Mouse (Mus musculus): ENCODE measurements at regions not wholly inside any gene's neighbourhood (a gene's known extent, or its start where the extent isn't known, plus 50 kb on each side); places are given as distances from the start of the nearest gene placed in this dataset.

GRCm38 (mm10) chr11:64200874-64201273 is 121.6 kb upstream of the Cox10 start:
- no peak for ATAC-seq (replicated peaks; ENCODE audit: insufficient number of reproducible peaks, low FRiP score, low TSS enrichment, low read depth)
- H3K9ac ChIP-seq (replicated peaks; ENCODE audit: low read length), result no peak overlapping the region
- 91% methylated on average over 6 of the region's 6 CpGs for WGBS
- no peak for DNase-seq (ENCODE audit: low spot score)
- H3K27ac ChIP-seq (replicated peaks; ENCODE audit: low read depth, low read length), result no peak overlapping the region
- no peaks in the 10 kb centered on the region for H3K9me3 ChIP-seq (replicated peaks; ENCODE audit: control insufficient read depth, low read length)
- no peak overlapping the region for H3K4me3 ChIP-seq (ENCODE audit: low read depth, low read length)
- H3K27me3 ChIP-seq (ENCODE audit: control insufficient read depth, insufficient read depth, low read length), result no peaks in the 10 kb centered on the region
- no peaks in the 10 kb centered on the region for H3K4me1 ChIP-seq (ENCODE audit: control insufficient read depth, insufficient read depth, low read length)
- no peak overlapping the region for H3K4me2 ChIP-seq (ENCODE audit: low read depth, low read length)
- no peaks in the 10 kb centered on the region for H3K36me3 ChIP-seq (replicated peaks; ENCODE audit: control insufficient read depth, insufficient read depth, low read depth, low read length)

- Histone ChIP-seq H3K27me3 (ENCODE audit: control insufficient read depth, insufficient read depth, low read length) (no peaks in the 10 kb centered on the region), H3K4me1 (ENCODE audit: control insufficient read depth, insufficient read depth, low read length) (no peaks in the 10 kb centered on the region), H3K9ac (replicated peaks; ENCODE audit: low read length) (no peak overlapping the region), H3K27ac (replicated peaks; ENCODE audit: low read depth, low read length) (no peak overlapping the region), H3K9me3 (replicated peaks; ENCODE audit: control insufficient read depth, low read length) (no peaks in the 10 kb centered on the region), H3K36me3 (replicated peaks; ENCODE audit: control insufficient read depth, insufficient read depth, low read depth, low read length) (no peaks in the 10 kb centered on the region), H3K4me2 (ENCODE audit: low read depth, low read length) (no peak overlapping the region), H3K4me3 (ENCODE audit: low read depth, low read length) (no peak overlapping the region)
- no peak for ATAC-seq (replicated peaks; ENCODE audit: insufficient number of reproducible peaks, low FRiP score, low TSS enrichment, low read depth)
- WGBS, result 86% methylated on average over 3 of the region's 3 CpGs
- DNase-seq (ENCODE audit: low spot score), result no peak
These were observed 116.0 kb upstream of the Cox10 start for GRCm38 (mm10) chr11:64195272-64195671.

GRCm38 (mm10) chr11:64188701-64189100 is 109.4 kb upstream of the Cox10 start:
- DNase-seq (ENCODE audit: low spot score) (no peak), ATAC-seq (replicated peaks; ENCODE audit: insufficient number of reproducible peaks, low FRiP score, low TSS enrichment, low read depth) (no peak)
- H3K27me3 ChIP-seq (ENCODE audit: control insufficient read depth, insufficient read depth, low read length), result no peaks in the 10 kb centered on the region
- H3K9me3 ChIP-seq (replicated peaks; ENCODE audit: control insufficient read depth, low read length), result no peaks in the 10 kb centered on the region
- WGBS, result 82% methylated on average over 2 of the region's 2 CpGs
- no peak overlapping the region for H3K9ac ChIP-seq (replicated peaks; ENCODE audit: low read length)
- no peak overlapping the region for H3K4me3 ChIP-seq (ENCODE audit: low read depth, low read length)
- no peak overlapping the region for H3K4me2 ChIP-seq (ENCODE audit: low read depth, low read length)
- no peaks in the 10 kb centered on the region for H3K36me3 ChIP-seq (replicated peaks; ENCODE audit: control insufficient read depth, insufficient read depth, low read depth, low read length)
- no peak overlapping the region for H3K27ac ChIP-seq (replicated peaks; ENCODE audit: low read depth, low read length)
- no peaks in the 10 kb centered on the region for H3K4me1 ChIP-seq (ENCODE audit: control insufficient read depth, insufficient read depth, low read length)

GRCm38 (mm10) chr11:64187488-64188444 is 108.5 kb upstream of the Cox10 start:
- no peak for DNase-seq (ENCODE audit: low spot score)
- Histone ChIP-seq H3K27me3 (ENCODE audit: control insufficient read depth, insufficient read depth, low read length) (no peaks in the 10 kb centered on the region), H3K27ac (replicated peaks; ENCODE audit: low read depth, low read length) (no peak overlapping the region), H3K36me3 (replicated peaks; ENCODE audit: control insufficient read depth, insufficient read depth, low read depth, low read length) (no peaks in the 10 kb centered on the region), H3K9ac (replicated peaks; ENCODE audit: low read length) (no peak overlapping the region), H3K4me1 (ENCODE audit: control insufficient read depth, insufficient read depth, low read length) (no peaks in the 10 kb centered on the region), H3K4me3 (ENCODE audit: low read depth, low read length) (no peak overlapping the region), H3K4me2 (ENCODE audit: low read depth, low read length) (no peak overlapping the region), H3K9me3 (replicated peaks; ENCODE audit: control insufficient read depth, low read length) (no peaks in the 10 kb centered on the region)
- no peak for ATAC-seq (replicated peaks; ENCODE audit: insufficient number of reproducible peaks, low FRiP score, low TSS enrichment, low read depth)
- WGBS, result 65% methylated on average over 9 of the region's 9 CpGs

- Histone ChIP-seq H3K36me3 (replicated peaks; ENCODE audit: control insufficient read depth, insufficient read depth, low read depth, low read length) (no peaks in the 10 kb centered on the region), H3K27me3 (ENCODE audit: control insufficient read depth, insufficient read depth, low read length) (no peaks in the 10 kb centered on the region), H3K4me3 (ENCODE audit: low read depth, low read length) (no peak overlapping the region), H3K27ac (replicated peaks; ENCODE audit: low read depth, low read length) (no peak overlapping the region), H3K9ac (replicated peaks; ENCODE audit: low read length) (no peak overlapping the region), H3K9me3 (replicated peaks; ENCODE audit: control insufficient read depth, low read length) (no peaks in the 10 kb centered on the region), H3K4me2 (ENCODE audit: low read depth, low read length) (no peak overlapping the region), H3K4me1 (ENCODE audit: control insufficient read depth, insufficient read depth, low read length) (no peaks in the 10 kb centered on the region)
- 61% methylated on average over 3 of the region's 3 CpGs for WGBS
- ATAC-seq (replicated peaks; ENCODE audit: insufficient number of reproducible peaks, low FRiP score, low TSS enrichment, low read depth) (no peak), DNase-seq (ENCODE audit: low spot score) (no peak)
These were observed 107.7 kb upstream of the Cox10 start for GRCm38 (mm10) chr11:64187007-64187406.

- no peaks in the 10 kb centered on the region for H3K9me3 ChIP-seq (replicated peaks; ENCODE audit: control insufficient read depth, low read length)
- no peak overlapping the region for H3K9ac ChIP-seq (replicated peaks; ENCODE audit: low read length)
- WGBS, result 81% methylated on average over 2 of the region's 2 CpGs
- DNase-seq (ENCODE audit: low spot score), result no peak
- H3K36me3 ChIP-seq (replicated peaks; ENCODE audit: control insufficient read depth, insufficient read depth, low read depth, low read length), result no peaks in the 10 kb centered on the region
- H3K4me3 ChIP-seq (ENCODE audit: low read depth, low read length), result no peak overlapping the region
- H3K4me1 ChIP-seq (ENCODE audit: control insufficient read depth, insufficient read depth, low read length), result no peaks in the 10 kb centered on the region
- no peaks in the 10 kb centered on the region for H3K27me3 ChIP-seq (ENCODE audit: control insufficient read depth, insufficient read depth, low read length)
- no peak overlapping the region for H3K27ac ChIP-seq (replicated peaks; ENCODE audit: low read depth, low read length)
- ATAC-seq (replicated peaks; ENCODE audit: insufficient number of reproducible peaks, low FRiP score, low TSS enrichment, low read depth), result no peak
- no peak overlapping the region for H3K4me2 ChIP-seq (ENCODE audit: low read depth, low read length)
These were observed 107.3 kb upstream of the Cox10 start for GRCm38 (mm10) chr11:64186590-64186989.

GRCm38 (mm10) chr11:64180036-64180435 is 100.8 kb upstream of the Cox10 start:
- WGBS, result 22% methylated on average over 2 of the region's 2 CpGs
- H3K4me2 ChIP-seq (ENCODE audit: low read depth, low read length), result no peak overlapping the region
- no peaks in the 10 kb centered on the region for H3K36me3 ChIP-seq (replicated peaks; ENCODE audit: control insufficient read depth, insufficient read depth, low read depth, low read length)
- H3K9me3 ChIP-seq (replicated peaks; ENCODE audit: control insufficient read depth, low read length), result no peaks in the 10 kb centered on the region
- H3K9ac ChIP-seq (replicated peaks; ENCODE audit: low read length), result no peak overlapping the region
- H3K4me1 ChIP-seq (ENCODE audit: control insufficient read depth, insufficient read depth, low read length), result no peaks in the 10 kb centered on the region
- H3K27ac ChIP-seq (replicated peaks; ENCODE audit: low read depth, low read length), result no peak overlapping the region
- H3K27me3 ChIP-seq (ENCODE audit: control insufficient read depth, insufficient read depth, low read length), result no peaks in the 10 kb centered on the region
- H3K4me3 ChIP-seq (ENCODE audit: low read depth, low read length), result no peak overlapping the region
- DNase-seq (ENCODE audit: low spot score), result no peak
- no peak for ATAC-seq (replicated peaks; ENCODE audit: insufficient number of reproducible peaks, low FRiP score, low TSS enrichment, low read depth)

- Histone ChIP-seq H3K4me3 (ENCODE audit: low read depth, low read length) (no peak overlapping the region), H3K9me3 (replicated peaks; ENCODE audit: control insufficient read depth, low read length) (no peaks in the 10 kb centered on the region), H3K4me2 (ENCODE audit: low read depth, low read length) (no peak overlapping the region), H3K27me3 (ENCODE audit: control insufficient read depth, insufficient read depth, low read length) (no peaks in the 10 kb centered on the region), H3K4me1 (ENCODE audit: control insufficient read depth, insufficient read depth, low read length) (no peaks in the 10 kb centered on the region), H3K27ac (replicated peaks; ENCODE audit: low read depth, low read length) (no peak overlapping the region), H3K9ac (replicated peaks; ENCODE audit: low read length) (no peak overlapping the region), H3K36me3 (replicated peaks; ENCODE audit: control insufficient read depth, insufficient read depth, low read depth, low read length) (no peaks in the 10 kb centered on the region)
- DNase-seq (ENCODE audit: low spot score), result no peak
- WGBS, result 75% methylated on average over 4 of the region's 4 CpGs
- no peak for ATAC-seq (replicated peaks; ENCODE audit: insufficient number of reproducible peaks, low FRiP score, low TSS enrichment, low read depth)
These were observed 94.3 kb upstream of the Cox10 start for GRCm38 (mm10) chr11:64173421-64174062.

Data from embryonic facial prominence, embryonic 11.5 days (tissue).